Mouse (Mus musculus) E14TG2a.4 (cell line): ENCODE measurements around the gene Tfap2c.

ENCODE experiments used
- H3K27me3 ChIP-seq: 2 replicates; pipeline ENCODE4 v1.6.1; 2014; ENCODE audit warnings: low read length, control low read depth; ENCODE audit not compliant: insufficient read depth
- H3K36me3 ChIP-seq: 2 replicates; pipeline ENCODE4 v1.6.1; 2014; ENCODE audit warnings: low read length, control low read depth; ENCODE audit not compliant: insufficient read depth
- H3K4me1 ChIP-seq: replicated peaks from 2 replicates; pipeline ENCODE4 v1.6.1; 2014; ENCODE audit warnings: low read depth, low read length, control low read depth
- H3K4me3 ChIP-seq: replicated peaks from 2 replicates; pipeline ENCODE4 v1.5.1; 2014; ENCODE audit warnings: mild to moderate bottlenecking, low read length
- H3K9me3 ChIP-seq: 2 replicates; pipeline ENCODE4 v1.6.1; 2014; ENCODE audit warnings: low read length, control low read depth
- CTCF ChIP-seq: conservative IDR thresholded peaks from 2 replicates; pipeline ENCODE4 v1.5.1; 2014; ENCODE audit warnings: low read length
- NANOG ChIP-seq: IDR thresholded peaks from 2 replicates; pipeline ENCODE4 v1.6.1; 2014; ENCODE audit warnings: borderline replicate concordance, low read length, mixed read lengths
- POU5F1 ChIP-seq: IDR thresholded peaks from 2 replicates; pipeline ENCODE4 v1.6.1; 2014; ENCODE audit warnings: low read length, borderline replicate concordance

Tfap2c gene

DNA sequence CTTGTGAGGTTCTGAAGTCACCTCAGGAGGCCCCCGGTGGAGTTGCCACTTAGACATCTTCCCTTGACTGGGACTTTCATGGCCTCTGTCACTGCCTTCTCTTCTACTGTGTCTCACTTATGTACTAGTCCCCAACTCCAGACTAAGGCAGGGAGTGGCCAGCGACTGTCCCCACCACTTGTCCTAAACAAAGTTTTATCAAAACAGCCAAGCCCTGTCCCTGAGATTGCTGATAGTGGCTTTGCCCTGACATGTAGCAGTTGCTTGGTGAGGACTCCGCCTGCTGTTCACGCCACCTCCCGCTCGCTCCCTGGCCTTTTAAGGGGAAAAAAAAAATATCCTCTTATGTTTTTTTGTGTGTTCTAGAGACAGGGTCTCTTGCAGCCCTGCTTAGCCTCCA lies 35.9 kb downstream of the Tfap2c start:
- H3K36me3 ChIP-seq: peaks cover 87% of the 10 kb centered on the region
- H3K27me3 ChIP-seq: no peaks in the 10 kb centered on the region
- no peak for TF ChIP-seq CTCF
- no peak for TF ChIP-seq NANOG
- no peak for TF ChIP-seq POU5F1
- H3K4me1 ChIP-seq: peaks cover 92% of the 10 kb centered on the region
- peak overlapping the region; percentile 40 for H3K4me3 ChIP-seq
- H3K9me3 ChIP-seq: peaks cover 3% of the 10 kb centered on the region; the same call in 1 of the 2 replicates

DNA sequence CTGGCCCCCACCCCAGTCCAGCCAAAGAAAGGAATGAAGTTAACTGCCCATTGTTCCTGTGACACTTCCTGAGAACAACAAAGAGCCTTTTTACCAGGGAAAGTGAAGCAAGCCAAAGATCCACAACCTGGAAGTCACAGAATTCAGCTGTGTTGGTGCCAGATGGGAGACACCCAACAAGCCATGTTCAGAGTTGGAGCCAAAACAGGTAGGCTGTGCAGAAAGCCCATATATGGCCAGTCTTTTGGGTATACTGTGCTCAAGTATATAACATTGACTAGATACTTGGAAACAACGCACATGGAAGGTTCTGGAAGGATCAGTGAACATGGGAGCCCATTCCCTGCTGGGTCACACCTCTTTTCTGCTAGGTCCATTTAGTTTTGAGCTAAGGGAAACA lies 39.7 kb downstream of the Tfap2c start:
- TF ChIP-seq NANOG: no peak
- no peak for TF ChIP-seq CTCF
- TF ChIP-seq POU5F1: no peak
- Histone ChIP-seq H3K36me3 (peaks cover 75% of the 10 kb centered on the region), H3K9me3 (peaks cover 3% of the 10 kb centered on the region; the same call in 1 of the 2 replicates), H3K27me3 (no peaks in the 10 kb centered on the region), H3K4me1 (peaks cover 90% of the 10 kb centered on the region), H3K4me3 (no peak overlapping the region)

DNA sequence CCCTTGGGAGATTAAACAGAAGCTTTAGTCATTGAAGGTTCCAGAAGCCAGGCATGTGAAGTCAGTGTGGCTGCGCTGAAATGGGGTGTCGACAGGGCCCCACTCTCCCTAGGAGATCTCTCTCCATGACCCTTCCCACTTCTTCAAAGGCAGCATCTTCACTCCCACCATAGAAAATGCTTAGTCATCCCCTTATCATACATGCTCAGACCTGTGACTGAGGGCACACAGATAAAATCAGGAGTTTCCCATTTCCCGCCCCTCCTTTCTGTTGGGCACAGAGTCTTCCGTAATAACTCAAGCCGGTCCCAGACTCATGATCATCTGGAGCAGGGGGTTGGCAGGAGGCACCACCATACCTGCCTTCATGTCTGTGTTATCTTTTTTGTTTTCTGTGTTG lies 41.4 kb downstream of the Tfap2c start:
- Histone ChIP-seq H3K9me3 (peaks cover 3% of the 10 kb centered on the region; the same call in 1 of the 2 replicates), H3K27me3 (no peaks in the 10 kb centered on the region), H3K4me3 (0 out of 2 replicates have a peak overlapping the region, but pooled peaks have one; percentile 17), H3K4me1 (peaks cover 86% of the 10 kb centered on the region), H3K36me3 (peaks cover 70% of the 10 kb centered on the region)
- TF ChIP-seq POU5F1: no peak
- TF ChIP-seq CTCF: no peak
- no peak for TF ChIP-seq NANOG

DNA sequence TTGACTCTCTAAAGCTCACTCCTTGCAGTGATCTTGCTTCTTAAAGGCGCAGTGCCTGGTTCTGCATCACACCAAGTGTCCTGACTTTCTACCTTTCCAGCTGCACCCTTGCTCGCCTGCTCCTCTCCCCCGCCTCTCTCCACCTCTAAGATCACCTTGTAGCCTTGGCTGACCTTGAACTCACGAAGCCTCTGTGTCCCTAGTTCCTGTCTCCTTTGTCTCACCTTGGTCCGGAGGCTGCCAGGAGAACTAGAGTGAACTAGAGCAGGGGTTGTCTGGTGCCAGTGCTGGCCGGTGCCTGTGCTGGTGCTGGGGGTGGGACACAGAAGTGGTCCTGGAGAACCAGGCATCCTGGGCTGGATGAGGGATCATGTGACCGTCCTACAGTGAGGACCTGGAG lies 44.9 kb downstream of the Tfap2c start:
- no peaks in the 10 kb centered on the region for H3K27me3 ChIP-seq
- H3K9me3 ChIP-seq: peaks cover 3% of the 10 kb centered on the region; the same call in 1 of the 2 replicates
- H3K4me3 ChIP-seq: peak overlapping the region; percentile 17; the same call in 1 of the 2 replicates
- H3K4me1 ChIP-seq: peaks cover 93% of the 10 kb centered on the region
- TF ChIP-seq CTCF (no peak), NANOG (no peak), POU5F1 (no peak)
- H3K36me3 ChIP-seq: peaks cover 68% of the 10 kb centered on the region

DNA sequence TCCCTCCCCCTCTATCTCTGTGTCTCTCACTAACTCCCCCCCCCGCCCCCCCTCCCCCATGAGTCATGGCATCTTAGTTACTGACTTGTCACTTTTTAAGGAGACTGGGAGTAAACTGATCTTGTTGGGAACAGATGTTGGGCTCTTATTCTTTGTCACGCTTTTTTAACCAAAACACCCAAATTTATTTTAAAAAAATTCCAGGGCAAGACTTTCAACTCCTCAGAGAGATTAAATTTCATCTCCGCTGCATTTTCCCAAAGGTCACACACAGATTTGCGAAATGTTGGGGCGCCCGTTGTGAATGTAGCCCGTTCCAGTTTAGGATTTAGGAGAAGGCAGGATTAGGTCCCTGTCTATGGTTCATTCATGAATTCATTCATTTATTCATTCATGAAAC lies 47.7 kb downstream of the Tfap2c start:
- no peak overlapping the region for H3K4me3 ChIP-seq
- H3K4me1 ChIP-seq: peaks cover 95% of the 10 kb centered on the region
- TF ChIP-seq NANOG: no peak
- TF ChIP-seq CTCF: no peak
- TF ChIP-seq POU5F1: no peak
- H3K9me3 ChIP-seq: no peaks in the 10 kb centered on the region
- H3K36me3 ChIP-seq: peaks cover 70% of the 10 kb centered on the region
- H3K27me3 ChIP-seq: no peaks in the 10 kb centered on the region

DNA sequence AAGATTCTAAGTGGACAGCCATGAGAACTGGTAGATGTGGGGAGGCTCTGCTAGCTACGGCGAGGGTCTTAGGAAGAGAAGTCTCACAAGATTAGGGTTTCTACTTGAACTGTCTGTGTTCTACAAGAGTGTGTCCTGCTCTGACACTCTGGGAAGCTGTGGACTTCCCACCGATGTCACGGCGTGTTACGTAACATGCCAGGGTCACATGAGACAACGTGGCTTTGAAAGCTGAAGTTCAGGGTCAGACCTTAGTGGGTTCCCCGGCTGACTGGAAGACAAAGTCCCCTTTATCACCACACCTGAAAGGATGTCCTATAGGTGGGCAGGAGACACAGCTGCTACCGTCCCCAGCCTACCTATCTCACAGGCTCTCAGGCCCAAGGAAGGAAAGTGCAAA lies 48.5 kb downstream of the Tfap2c start:
- no peaks in the 10 kb centered on the region for H3K9me3 ChIP-seq
- no peak overlapping the region for H3K4me3 ChIP-seq
- TF ChIP-seq POU5F1: no peak
- TF ChIP-seq CTCF: no peak
- TF ChIP-seq NANOG: no peak
- peaks cover 93% of the 10 kb centered on the region for H3K4me1 ChIP-seq
- H3K27me3 ChIP-seq: no peaks in the 10 kb centered on the region
- H3K36me3 ChIP-seq: peaks cover 76% of the 10 kb centered on the region

DNA sequence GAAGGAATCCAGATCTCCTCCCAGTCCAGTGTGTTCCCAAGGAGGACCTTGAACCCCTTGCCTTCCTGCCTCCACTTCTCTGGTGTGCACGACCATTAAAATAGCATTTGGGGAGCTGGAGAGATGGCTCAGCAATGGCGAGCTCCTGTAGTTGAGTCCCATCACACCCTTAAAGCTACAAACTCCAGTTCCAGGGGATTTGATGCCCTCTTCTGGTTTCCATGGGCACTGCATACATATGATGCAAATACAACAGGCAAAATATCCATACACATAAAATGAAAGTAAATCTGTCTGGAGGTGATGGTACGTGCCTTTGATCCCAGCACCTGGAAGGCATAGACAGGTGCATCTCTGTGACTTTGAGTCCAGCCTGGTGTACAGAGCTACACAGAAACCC lies 55.2 kb downstream of the Tfap2c start:
- Histone ChIP-seq H3K36me3 (peaks cover 82% of the 10 kb centered on the region), H3K4me3 (no peak overlapping the region), H3K9me3 (no peaks in the 10 kb centered on the region), H3K27me3 (no peaks in the 10 kb centered on the region), H3K4me1 (peaks cover 87% of the 10 kb centered on the region)
- no peak for TF ChIP-seq NANOG
- peak; percentile 44 for TF ChIP-seq CTCF
- TF ChIP-seq POU5F1: no peak

DNA sequence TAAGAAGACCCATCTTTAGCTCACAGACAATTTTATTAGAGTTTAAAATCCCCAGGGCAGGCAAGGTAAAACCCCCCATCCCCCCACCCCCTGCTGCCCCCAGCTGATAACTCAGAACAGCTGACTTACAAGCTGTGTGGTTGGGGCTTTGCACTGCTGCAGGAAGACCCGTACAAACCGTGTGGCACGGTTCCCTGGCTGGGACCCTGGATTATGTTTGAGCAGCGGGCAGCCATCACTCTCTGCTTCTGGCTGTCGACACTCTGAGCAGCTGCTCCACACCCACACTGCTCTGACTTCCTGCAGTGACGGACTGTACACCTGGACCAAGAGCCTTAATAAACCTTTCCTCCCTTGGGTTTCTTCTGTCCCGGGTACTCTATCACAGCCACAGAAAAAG lies 56.2 kb downstream of the Tfap2c start:
- no peaks in the 10 kb centered on the region for H3K27me3 ChIP-seq

DNA sequence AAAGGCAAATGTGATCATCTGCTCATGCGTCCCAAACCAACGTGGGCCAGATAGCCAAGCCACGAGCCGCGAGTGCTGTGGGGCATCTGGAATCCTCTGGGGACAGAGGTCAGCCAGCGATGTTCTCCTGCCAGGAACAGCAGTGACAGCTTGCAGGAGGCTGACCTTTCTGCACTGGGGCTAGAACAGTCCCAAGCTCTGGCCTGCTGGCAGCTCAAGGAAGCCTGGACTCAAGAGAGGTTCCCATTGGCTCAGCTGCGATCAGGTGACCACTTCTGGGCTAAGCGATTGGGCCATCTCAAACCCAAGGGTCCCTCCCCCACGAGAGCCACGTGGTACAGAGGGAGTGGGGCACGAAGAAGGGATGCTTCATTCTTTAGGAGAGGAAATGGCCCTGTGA lies 58.3 kb downstream of the Tfap2c start:
- peaks cover 84% of the 10 kb centered on the region for H3K4me1 ChIP-seq
- H3K4me3 ChIP-seq: 0 out of 2 replicates have a peak overlapping the region, but pooled peaks have one; percentile 17
- no peaks in the 10 kb centered on the region for H3K27me3 ChIP-seq
- TF ChIP-seq POU5F1: no peak
- TF ChIP-seq NANOG: no peak
- TF ChIP-seq CTCF: no peak
- no peaks in the 10 kb centered on the region for H3K9me3 ChIP-seq
- H3K36me3 ChIP-seq: peaks cover 72% of the 10 kb centered on the region

More for the DNA sequence above, 56.2 kb downstream of the Tfap2c start:
- Histone ChIP-seq H3K36me3 (peaks cover 81% of the 10 kb centered on the region), H3K4me1 (peaks cover 84% of the 10 kb centered on the region), H3K4me3 (no peak overlapping the region), H3K9me3 (no peaks in the 10 kb centered on the region)
- no peak for TF ChIP-seq POU5F1
- no peak for TF ChIP-seq NANOG
- no peak for TF ChIP-seq CTCF
